Mouse (Mus musculus) myocyte (in vitro differentiated cells): ENCODE results near the gene Ncln. TPM values are rescaled to one million over a fixed set of nuclear protein-coding genes. Genes with fewer than 3 reads are reported as not detected.

Source experiments
- H3K27me3 ChIP-seq: one replicate; pipeline ENCODE4 v1.6.1; 2011; ENCODE audit not compliant: control insufficient read depth, insufficient read depth, insufficient read length
- H3K36me3 ChIP-seq: one replicate; pipeline ENCODE4 v1.6.1; 2011; ENCODE audit not compliant: control insufficient read depth, insufficient read depth
- H3K4me2 ChIP-seq: one replicate; pipeline ENCODE4 v1.6.1; 2011; ENCODE audit warnings: low read depth, control low read depth
- H3K4me3 ChIP-seq: one replicate; pipeline ENCODE4 v1.5.1; 2011; ENCODE audit warnings: mild to moderate bottlenecking, control low read depth, moderate library complexity
- H3K79me2 ChIP-seq: one replicate; pipeline ENCODE4 v1.6.1; 2011; ENCODE audit not compliant: control insufficient read depth, insufficient read depth
- H3ac ChIP-seq: one replicate; pipeline ENCODE4 v1.6.1; 2011; ENCODE audit not compliant: control insufficient read depth, insufficient read length
- CEBPB ChIP-seq: IDR thresholded peaks from 2 replicates; pipeline ENCODE4 v1.6.1; 2011; ENCODE audit warnings: mild to moderate bottlenecking, moderate library complexity; ENCODE audit not compliant: poor library complexity, insufficient read depth, severe bottlenecking
- E2F4 ChIP-seq: IDR thresholded peaks from one replicate; pipeline ENCODE4 v1.6.1; 2011; ENCODE audit warnings: mild to moderate bottlenecking, control low read depth, moderate library complexity; ENCODE audit not compliant: insufficient read depth
- MAX ChIP-seq: IDR thresholded peaks from one replicate; pipeline ENCODE4 v1.6.1; 2011; ENCODE audit warnings: low read depth, mild to moderate bottlenecking, control low read depth
- MYOD1 ChIP-seq, 3 experiments: IDR thresholded peaks; one replicate each; pipeline ENCODE4 v1.6.1; 2011; ENCODE audit warnings: control low read depth in 2 of 3, low read depth in 2 of 3, mild to moderate bottlenecking in 2 of 3, moderate library complexity in 1 of 3; ENCODE audit not compliant: insufficient read length in 2 of 3, control insufficient read depth in 1 of 3
- MYOG ChIP-seq, 3 experiments: IDR thresholded peaks; one replicate each; pipeline ENCODE4 v1.6.1; 2011; ENCODE audit warnings: control low read depth in 2 of 3, low read depth in 2 of 3, mild to moderate bottlenecking in 2 of 3; ENCODE audit not compliant: insufficient read length in 2 of 3, control insufficient read depth in 1 of 3, insufficient read depth in 1 of 3
- POLR2A ChIP-seq: IDR thresholded peaks from one replicate; pipeline ENCODE4 v1.6.1; 2011; ENCODE audit warnings: low read depth, mild to moderate bottlenecking, control low read depth, moderate library complexity; ENCODE audit not compliant: insufficient read length
- POLR2AphosphoS2 ChIP-seq: IDR thresholded peaks from one replicate; pipeline ENCODE4 v1.6.1; 2011; ENCODE audit warnings: low read depth, control low read depth; ENCODE audit not compliant: insufficient read length
- REST ChIP-seq: IDR thresholded peaks from one replicate; pipeline ENCODE4 v1.6.1; 2011; ENCODE audit warnings: mild to moderate bottlenecking, control low read depth, moderate library complexity; ENCODE audit not compliant: insufficient read depth, insufficient read length
- SRF ChIP-seq: IDR thresholded peaks from one replicate; pipeline ENCODE4 v1.6.1; 2011; ENCODE audit warnings: low read depth; ENCODE audit not compliant: control insufficient read depth, insufficient read length
- TCF12 ChIP-seq: IDR thresholded peaks from one replicate; pipeline ENCODE4 v1.6.1; 2011; ENCODE audit warnings: mild to moderate bottlenecking, control low read depth; ENCODE audit not compliant: poor library complexity, insufficient read depth, severe bottlenecking
- TCF3 ChIP-seq: IDR thresholded peaks from one replicate; pipeline ENCODE4 v1.6.1; 2011; ENCODE audit warnings: low read depth, control low read depth; ENCODE audit not compliant: insufficient read length
- USF1 ChIP-seq: IDR thresholded peaks from one replicate; pipeline ENCODE4 v1.6.1; 2011; ENCODE audit warnings: low read depth, mild to moderate bottlenecking, control low read depth, moderate library complexity
- polyA plus RNA-seq: library from polyadenylated mRNA; unstranded; fragments of >200 nt; fragmentation: generic; extraction: Trizol; gene quantifications from one replicate; pipeline ENCODE4 v1.2.1, GENCODE M21; 2012; ENCODE audit warnings: missing spikeins

The Ncln gene
- polyA plus RNA-seq, 1 experiment: 153 TPM

DNA sequence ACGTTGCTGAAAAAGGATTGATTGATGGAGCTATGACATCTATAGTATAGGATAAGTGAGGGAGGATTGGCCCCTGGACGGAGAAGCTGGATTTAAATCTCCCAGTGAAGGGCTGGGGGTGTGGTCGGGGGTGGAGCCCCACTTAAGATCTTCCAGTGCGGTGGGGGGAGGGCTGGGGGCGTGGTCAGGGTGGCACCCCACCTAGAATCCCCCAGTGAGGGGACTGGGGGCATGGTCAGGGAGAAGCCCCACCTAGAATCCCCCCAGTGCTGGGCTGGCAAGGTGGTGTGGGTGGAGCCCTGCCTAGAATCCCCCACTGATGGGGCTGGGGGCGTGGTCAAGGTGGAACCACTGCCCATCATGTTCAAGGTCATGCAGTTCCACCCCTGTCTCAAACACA lies 10.9 kb upstream of the Ncln start:
- H3K4me2 ChIP-seq: no peak overlapping the region
- peaks cover 4% of the 10 kb centered on the region for H3K27me3 ChIP-seq
- no peak overlapping the region for H3K4me3 ChIP-seq
- no peak overlapping the region for H3ac ChIP-seq
- no peak for TF ChIP-seq TCF12
- TF ChIP-seq USF1: no peak
- TF ChIP-seq MYOG (IDR thresholded peaks at IDR 0.05; ENCODE audit: control insufficient read depth in 1 of 3, insufficient read depth in 1 of 3, insufficient read length in 2 of 3, low read depth in 2 of 3): no peak
- no peak for TF ChIP-seq SRF
- TF ChIP-seq POLR2A: no peak
- TF ChIP-seq CEBPB: no peak
- no peak for TF ChIP-seq MYOD1 (IDR thresholded peaks at IDR 0.05; ENCODE audit: control insufficient read depth in 1 of 3, insufficient read length in 2 of 3, low read depth in 2 of 3)
- TF ChIP-seq E2F4: no peak
- no peak for TF ChIP-seq REST
- no peak for TF ChIP-seq POLR2AphosphoS2
- TF ChIP-seq MAX: no peak
- no peak for TF ChIP-seq TCF3
- H3K36me3 ChIP-seq: no peaks in the 10 kb centered on the region
- no peaks in the 10 kb centered on the region for H3K79me2 ChIP-seq

DNA sequence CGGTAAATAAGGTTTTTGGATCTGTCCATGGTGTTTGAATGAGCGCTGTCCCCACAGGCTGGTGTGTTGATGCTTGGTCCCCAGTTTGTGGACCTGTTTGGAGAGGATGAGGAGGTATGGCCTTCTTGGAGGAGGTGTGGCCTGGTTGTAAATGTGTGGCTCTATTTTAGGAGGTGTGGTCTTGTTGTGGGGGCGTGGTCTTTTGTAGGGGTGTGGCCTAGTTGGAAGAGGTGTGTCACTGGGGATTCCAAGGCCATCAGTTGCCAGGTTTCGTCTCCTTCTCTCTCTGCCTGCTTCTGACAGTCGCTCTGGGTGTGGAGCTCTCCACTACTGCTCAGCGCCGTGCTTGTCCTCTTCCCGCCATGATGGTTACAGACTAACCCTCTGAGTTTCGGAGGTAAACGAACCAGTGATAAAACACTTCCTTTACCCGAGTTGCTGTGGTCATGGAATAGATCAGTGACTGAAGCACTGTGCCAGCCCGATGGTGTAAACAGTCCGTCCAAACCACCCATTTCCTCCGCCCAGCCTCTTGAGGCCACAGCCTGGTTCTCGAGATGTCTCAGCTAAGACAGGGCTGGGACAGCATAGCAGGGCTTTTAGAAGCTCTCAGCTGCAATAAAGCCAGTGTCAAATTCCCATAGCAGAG lies 8.9 kb upstream of the Ncln start:
- Histone ChIP-seq H3ac (no peak overlapping the region), H3K79me2 (no peaks in the 10 kb centered on the region), H3K27me3 (no peaks in the 10 kb centered on the region), H3K36me3 (no peaks in the 10 kb centered on the region), H3K4me3 (no peak overlapping the region), H3K4me2 (no peak overlapping the region)
- no peak for TF ChIP-seq REST
- TF ChIP-seq MAX: no peak
- TF ChIP-seq TCF3: no peak
- TF ChIP-seq USF1: no peak
- TF ChIP-seq E2F4: no peak
- TF ChIP-seq CEBPB: no peak
- TF ChIP-seq MYOG (IDR thresholded peaks at IDR 0.05; ENCODE audit: control insufficient read depth in 1 of 3, insufficient read depth in 1 of 3, insufficient read length in 2 of 3, low read depth in 2 of 3): no peak
- TF ChIP-seq MYOD1 (IDR thresholded peaks at IDR 0.05; ENCODE audit: control insufficient read depth in 1 of 3, insufficient read length in 2 of 3, low read depth in 2 of 3): no peak
- no peak for TF ChIP-seq POLR2AphosphoS2
- TF ChIP-seq POLR2A: no peak
- no peak for TF ChIP-seq SRF
- no peak for TF ChIP-seq TCF12

DNA sequence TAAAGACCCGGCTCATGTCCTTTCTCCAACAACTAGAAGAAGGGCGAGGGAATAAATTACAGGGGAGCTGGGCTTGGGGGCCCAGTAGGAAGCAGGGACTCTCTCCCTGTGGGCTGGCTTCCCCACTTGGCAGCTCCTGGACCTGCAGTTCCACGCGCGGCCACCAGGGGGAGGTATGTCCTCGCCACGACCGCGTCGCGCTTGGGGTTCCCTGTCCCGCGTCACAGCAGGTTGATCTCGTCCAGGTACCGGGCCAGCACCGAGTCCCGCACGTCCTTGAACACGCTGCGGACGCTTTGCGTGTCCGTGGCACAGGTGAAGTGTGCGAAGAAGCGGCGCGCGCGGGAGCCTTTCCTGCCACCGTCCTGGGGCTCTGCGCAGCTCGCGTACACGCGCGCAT lies 6.5 kb upstream of the Ncln start:
- no peak overlapping the region for H3K4me3 ChIP-seq
- H3K4me2 ChIP-seq: no peak overlapping the region
- no peaks in the 10 kb centered on the region for H3K36me3 ChIP-seq
- H3K27me3 ChIP-seq: no peaks in the 10 kb centered on the region
- no peak overlapping the region for H3ac ChIP-seq
- TF ChIP-seq MYOG (IDR thresholded peaks at IDR 0.05; ENCODE audit: control insufficient read depth in 1 of 3, insufficient read depth in 1 of 3, insufficient read length in 2 of 3, low read depth in 2 of 3) (no peak), REST (no peak), USF1 (no peak), TCF12 (no peak), TCF3 (no peak), CEBPB (no peak), MAX (no peak), POLR2A (no peak), SRF (no peak), E2F4 (no peak), MYOD1 (IDR thresholded peaks at IDR 0.05; ENCODE audit: control insufficient read depth in 1 of 3, insufficient read length in 2 of 3, low read depth in 2 of 3) (no peak), POLR2AphosphoS2 (no peak)
- no peaks in the 10 kb centered on the region for H3K79me2 ChIP-seq

DNA sequence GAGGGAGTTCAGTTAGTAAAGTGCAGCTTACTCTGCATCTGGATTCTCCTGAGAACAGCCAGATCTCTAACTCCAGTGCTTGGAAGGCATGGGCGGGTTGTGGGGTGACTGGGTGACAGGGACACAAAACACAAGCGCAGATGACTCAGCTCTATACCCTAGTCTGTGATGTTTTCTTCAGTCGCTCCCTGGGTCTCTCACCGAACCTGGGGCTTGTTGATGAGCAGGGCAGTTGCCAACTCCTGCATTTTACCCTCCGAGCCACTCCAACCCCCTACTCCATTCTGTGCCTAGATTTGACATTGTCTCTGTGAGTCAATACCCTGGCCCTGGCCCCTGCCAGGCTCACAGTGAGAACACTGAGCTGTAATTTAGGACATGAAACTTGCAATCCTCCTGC lies 5.7 kb upstream of the Ncln start:
- Histone ChIP-seq H3K36me3 (no peaks in the 10 kb centered on the region), H3K4me3 (no peak overlapping the region), H3K4me2 (no peak overlapping the region), H3K27me3 (no peaks in the 10 kb centered on the region), H3K79me2 (no peaks in the 10 kb centered on the region), H3ac (no peak overlapping the region)
- TF ChIP-seq MYOG (IDR thresholded peaks at IDR 0.05; ENCODE audit: control insufficient read depth in 1 of 3, insufficient read depth in 1 of 3, insufficient read length in 2 of 3, low read depth in 2 of 3) (no peak), E2F4 (no peak), POLR2A (no peak), USF1 (no peak), CEBPB (no peak), MAX (no peak), POLR2AphosphoS2 (no peak), TCF12 (no peak), TCF3 (no peak), MYOD1 (IDR thresholded peaks at IDR 0.05; ENCODE audit: control insufficient read depth in 1 of 3, insufficient read length in 2 of 3, low read depth in 2 of 3) (no peak)
